Mouse (Mus musculus): ENCODE measurements around the gene Prss46.

DNA sequence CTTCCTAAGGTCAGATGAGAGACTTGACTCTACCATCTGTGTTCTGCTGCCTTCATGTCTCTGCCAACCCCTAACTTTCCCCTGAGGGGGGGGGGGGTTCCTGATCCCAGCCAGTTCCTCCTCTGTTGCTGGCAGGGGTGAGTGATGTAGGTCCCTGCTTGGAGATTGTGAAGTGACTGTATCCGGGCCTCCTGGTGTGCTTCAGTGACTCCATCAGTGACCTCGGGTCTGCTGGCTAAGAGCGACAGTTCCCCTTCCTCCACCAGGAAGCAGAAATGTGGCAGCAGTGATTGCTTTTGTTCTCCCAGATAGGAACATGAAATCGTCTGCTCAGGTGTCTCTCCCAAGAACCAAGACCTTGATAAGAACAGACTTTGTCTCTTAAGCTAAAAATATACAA, 12.6 kb downstream of the Prss46 start:
- no peak for TF ChIP-seq CTCF (IDR thresholded peaks at IDR 0.05; ENCODE audit: low read depth)
- TF ChIP-seq EP300 (IDR thresholded peaks at IDR 0.05; ENCODE audit: low read depth), result no peak
